Mouse (Mus musculus): Measurements from ENCODE around the gene Slc22a17. TPM values are rescaled to one million over a fixed set of nuclear protein-coding genes. Genes with fewer than 3 reads are reported as not detected.
A peak's percentile ranks its signal among the peaks of the same experiment; 100 is the strongest.
"Not testable (repeated sequence)": the region's sequence is repeated elsewhere in the genome, so short reads cannot be mapped to it uniquely, and the experiment has no call there.

The Slc22a17 gene
- polyA plus RNA-seq, 1 experiment from 2014 or later, result 53.8 TPM

- 62% methylated on average over 12 of the region's 12 CpGs for WGBS
- no peak for ATAC-seq (replicated peaks; ENCODE audit: low FRiP score)
- Histone ChIP-seq H3K9ac (no peak overlapping the region), H3K9me3 (replicated peaks) (no peaks in the 10 kb centered on the region), H3K4me2 (no peak overlapping the region), H3K36me3 (no peaks in the 10 kb centered on the region), H3K27me3 (no peaks in the 10 kb centered on the region), H3K4me3 (replicated peaks) (no peak overlapping the region), H3K27ac (no peak overlapping the region), H3K4me1 (peaks cover 14% of the 10 kb centered on the region)
These were observed 37.6 kb upstream of the Slc22a17 start for GRCm38 (mm10) chr14:54950493-54950892.

- no peak overlapping the region for H3K27ac ChIP-seq
- peaks cover 16% of the 10 kb centered on the region for H3K4me1 ChIP-seq
- ATAC-seq (replicated peaks; ENCODE audit: low FRiP score), result no peak
- no peaks in the 10 kb centered on the region for H3K9me3 ChIP-seq (replicated peaks)
- no peak overlapping the region for H3K4me2 ChIP-seq
- 71% methylated on average over 9 of the region's 9 CpGs for WGBS
- H3K4me3 ChIP-seq (replicated peaks), result no peak overlapping the region
- H3K36me3 ChIP-seq, result no peaks in the 10 kb centered on the region
- H3K27me3 ChIP-seq, result no peaks in the 10 kb centered on the region
- H3K9ac ChIP-seq, result no peak overlapping the region
These were observed 35.8 kb upstream of the Slc22a17 start for GRCm38 (mm10) chr14:54948781-54949180.

- not testable (repeated sequence) for H3K4me2 ChIP-seq; H3K4me3 ChIP-seq (replicated peaks); ATAC-seq (replicated peaks; ENCODE audit: low FRiP score); H3K27me3 ChIP-seq; H3K9me3 ChIP-seq (replicated peaks); H3K27ac ChIP-seq; H3K9ac ChIP-seq; H3K36me3 ChIP-seq
- H3K4me1 ChIP-seq, result peaks cover 16% of the 10 kb centered on the region
- WGBS, result 86% methylated on average over 11 of the region's 11 CpGs
These were observed 34.1 kb upstream of the Slc22a17 start for GRCm38 (mm10) chr14:54947008-54947407.

DNA sequence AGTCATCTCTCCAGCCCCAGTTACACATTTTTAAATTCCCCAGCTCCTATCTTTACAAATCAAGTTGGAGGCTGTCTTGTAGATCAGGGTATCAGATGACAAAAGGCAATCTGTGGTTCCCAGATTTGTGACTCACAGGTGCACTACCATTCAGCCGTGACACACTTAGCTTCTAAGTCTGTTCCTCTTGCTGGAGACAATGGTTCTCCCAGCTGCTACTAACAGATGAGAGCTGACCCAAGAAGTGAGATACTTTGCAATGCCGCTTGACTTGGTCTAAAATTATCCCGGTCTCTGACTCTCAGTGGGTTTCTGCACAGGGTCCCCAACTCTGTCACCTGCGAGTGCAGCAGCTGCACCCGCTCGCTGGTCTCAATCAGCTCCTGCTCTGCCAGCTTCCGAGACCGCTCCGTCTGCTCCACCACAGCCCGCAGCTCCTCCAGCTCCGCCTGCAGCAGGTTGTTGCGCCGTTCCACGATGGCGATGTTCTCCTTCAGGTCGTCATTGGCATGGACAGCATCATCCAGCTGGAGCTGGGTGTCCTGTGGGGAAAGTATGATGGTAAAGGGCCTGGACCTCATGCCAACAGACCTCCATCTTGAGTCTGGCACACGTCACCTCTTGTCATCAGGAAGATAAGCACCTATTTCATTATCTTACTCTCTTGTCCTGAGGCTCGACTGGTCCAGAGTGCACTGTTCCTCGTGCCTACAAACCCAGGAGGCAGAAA, 33.2 kb upstream of the Slc22a17 start:
- no peaks in the 10 kb centered on the region for H3K9me3 ChIP-seq (replicated peaks)
- peaks cover 16% of the 10 kb centered on the region for H3K4me1 ChIP-seq
- H3K4me3 ChIP-seq (replicated peaks), result no peak overlapping the region
- H3K27me3 ChIP-seq, result no peaks in the 10 kb centered on the region
- no peak overlapping the region for H3K9ac ChIP-seq
- H3K4me2 ChIP-seq, result no peak overlapping the region
- H3K36me3 ChIP-seq, result no peaks in the 10 kb centered on the region
- WGBS, result 63% methylated on average over 19 of the region's 19 CpGs
- ATAC-seq (replicated peaks; ENCODE audit: low FRiP score), result 0 out of 2 replicates have a peak, but pooled peaks have one; percentile 42
- peak overlapping the region; percentile 41; the same call in 1 of the 2 replicates for H3K27ac ChIP-seq

DNA sequence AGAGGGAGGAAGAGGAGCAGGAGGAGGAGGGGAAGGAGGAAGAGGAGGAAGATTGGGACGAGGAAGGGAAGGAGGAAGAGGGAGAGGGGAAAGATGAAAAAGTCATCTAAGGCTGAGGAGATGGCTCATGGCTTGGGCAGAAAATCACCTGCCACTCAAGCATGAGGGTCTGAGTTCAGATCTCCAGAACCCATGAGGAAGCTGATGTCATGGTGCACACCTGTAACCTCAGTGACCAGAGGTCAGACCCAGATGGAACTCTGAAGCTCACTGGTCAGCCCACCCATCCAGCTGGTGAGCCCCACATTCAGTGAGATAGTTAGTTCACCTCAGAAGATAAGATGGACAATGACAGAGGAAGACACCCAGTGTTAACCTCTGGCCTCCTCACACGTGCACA, 32.0 kb upstream of the Slc22a17 start:
- H3K9me3 ChIP-seq (replicated peaks), result no peaks in the 10 kb centered on the region
- H3K4me2 ChIP-seq, result no peak overlapping the region
- no peak overlapping the region for H3K27ac ChIP-seq
- H3K4me1 ChIP-seq, result peaks cover 20% of the 10 kb centered on the region
- H3K36me3 ChIP-seq, result no peaks in the 10 kb centered on the region
- no peak overlapping the region for H3K9ac ChIP-seq
- WGBS, result 73% methylated on average over 2 of the region's 2 CpGs
- H3K27me3 ChIP-seq, result no peaks in the 10 kb centered on the region
- ATAC-seq (replicated peaks; ENCODE audit: low FRiP score), result no peak
- H3K4me3 ChIP-seq (replicated peaks), result no peak overlapping the region

GRCm38 (mm10) chr14:54943971-54944370, 31.0 kb upstream of the Slc22a17 start:
- Histone ChIP-seq H3K4me3 (replicated peaks) (no peak overlapping the region), H3K36me3 (no peaks in the 10 kb centered on the region)
- WGBS, result 93% methylated on average over 7 of the region's 7 CpGs

GRCm38 (mm10) chr14:54942479-54942878, 29.5 kb upstream of the Slc22a17 start:
- Histone ChIP-seq H3K4me2 (no peak overlapping the region), H3K27me3 (no peaks in the 10 kb centered on the region), H3K4me1 (peaks cover 25% of the 10 kb centered on the region), H3K9me3 (replicated peaks) (no peaks in the 10 kb centered on the region), H3K27ac (no peak overlapping the region), H3K36me3 (no peaks in the 10 kb centered on the region), H3K4me3 (replicated peaks) (no peak overlapping the region), H3K9ac (no peak overlapping the region)
- 88% methylated on average over 8 of the region's 8 CpGs for WGBS
- no peak for ATAC-seq (replicated peaks; ENCODE audit: low FRiP score)

More at GRCm38 (mm10) chr14:54943971-54944370, 31.0 kb upstream of the Slc22a17 start:
- Histone ChIP-seq H3K4me2 (no peak overlapping the region), H3K9me3 (replicated peaks) (no peaks in the 10 kb centered on the region), H3K4me1 (peaks cover 25% of the 10 kb centered on the region), H3K9ac (no peak overlapping the region), H3K27me3 (no peaks in the 10 kb centered on the region), H3K27ac (no peak overlapping the region)
- ATAC-seq (replicated peaks; ENCODE audit: low FRiP score), result no peak

DNA sequence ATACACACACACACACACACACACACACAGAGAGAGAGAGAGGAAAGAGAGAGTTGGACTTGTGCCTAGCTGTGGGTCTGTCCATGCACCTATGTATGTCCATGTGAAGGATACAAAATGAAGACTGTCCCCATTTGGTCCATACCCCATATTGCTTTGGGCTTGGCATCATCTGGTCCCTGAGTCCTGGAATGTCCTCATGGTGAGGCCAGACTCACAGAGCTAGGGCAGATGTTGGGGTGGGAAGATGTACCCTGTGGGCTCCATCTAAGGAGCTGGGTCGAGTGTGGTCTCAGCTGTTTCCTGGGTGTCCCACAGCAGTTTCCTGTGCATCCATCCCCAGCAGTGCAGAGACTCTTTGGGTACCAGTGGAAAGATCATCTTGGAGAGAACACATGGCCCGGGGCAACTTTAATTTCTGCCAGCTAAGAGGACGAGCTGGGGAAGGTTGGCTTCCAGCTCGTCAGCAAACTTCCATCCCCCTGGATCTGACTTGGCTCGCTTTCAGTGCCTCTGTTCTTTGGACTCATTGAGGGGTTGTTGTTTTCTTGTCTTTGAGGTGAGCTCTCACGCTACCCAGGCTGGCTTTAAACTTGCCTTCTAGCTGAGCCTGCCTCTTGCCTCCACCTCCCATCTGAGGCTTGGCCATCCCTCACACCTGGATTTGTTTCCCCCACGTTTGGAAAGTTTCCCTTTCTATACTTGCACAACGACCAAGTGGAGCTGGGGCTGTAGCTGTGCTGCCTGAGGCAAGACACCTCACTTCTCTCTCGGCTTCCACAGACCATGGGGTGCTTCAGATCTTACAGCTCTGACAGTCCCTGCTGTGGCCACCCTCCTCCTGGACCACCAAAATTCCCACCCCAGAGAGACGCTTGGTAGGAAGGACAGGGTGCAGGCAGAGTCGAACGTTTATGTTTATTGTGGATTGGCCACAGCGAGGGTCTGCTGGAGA, 28.4 kb upstream of the Slc22a17 start:
- 65% methylated on average over 13 of the region's 13 CpGs for WGBS
- H3K4me2 ChIP-seq, result no peak overlapping the region
- H3K36me3 ChIP-seq, result no peaks in the 10 kb centered on the region
- no peaks in the 10 kb centered on the region for H3K27me3 ChIP-seq
- H3K27ac ChIP-seq, result no peak overlapping the region
- peaks cover 30% of the 10 kb centered on the region for H3K4me1 ChIP-seq
- no peak overlapping the region for H3K9ac ChIP-seq
- no peak overlapping the region for H3K4me3 ChIP-seq (replicated peaks)
- H3K9me3 ChIP-seq (replicated peaks), result no peaks in the 10 kb centered on the region
- no peak for ATAC-seq (replicated peaks; ENCODE audit: low FRiP score)

GRCm38 (mm10) chr14:54940176-54940530, 27.2 kb upstream of the Slc22a17 start:
- Histone ChIP-seq H3K4me2 (no peak overlapping the region), H3K9me3 (replicated peaks) (no peaks in the 10 kb centered on the region), H3K9ac (no peak overlapping the region), H3K4me1 (peaks cover 29% of the 10 kb centered on the region), H3K27ac (peak overlapping the region; percentile 37; the same call in 1 of the 2 replicates), H3K36me3 (no peaks in the 10 kb centered on the region), H3K4me3 (replicated peaks) (no peak overlapping the region), H3K27me3 (no peaks in the 10 kb centered on the region)
- ATAC-seq (replicated peaks; ENCODE audit: low FRiP score), result no peak
- WGBS, result 73% methylated on average over 3 of the region's 3 CpGs

GRCm38 (mm10) chr14:54939434-54940175, 26.7 kb upstream of the Slc22a17 start:
- H3K27ac ChIP-seq, result peak overlapping the region; percentile 37; the same call in 1 of the 2 replicates
- H3K36me3 ChIP-seq, result no peaks in the 10 kb centered on the region
- 43% methylated on average over 12 of the region's 12 CpGs for WGBS
- H3K27me3 ChIP-seq, result no peaks in the 10 kb centered on the region
- H3K4me3 ChIP-seq (replicated peaks), result no peak overlapping the region
- peaks cover 29% of the 10 kb centered on the region for H3K4me1 ChIP-seq
- no peaks in the 10 kb centered on the region for H3K9me3 ChIP-seq (replicated peaks)
- no peak overlapping the region for H3K4me2 ChIP-seq
- H3K9ac ChIP-seq, result no peak overlapping the region
- ATAC-seq (replicated peaks; ENCODE audit: low FRiP score), result peak; percentile 47; the same call in 1 of the 2 replicates

DNA sequence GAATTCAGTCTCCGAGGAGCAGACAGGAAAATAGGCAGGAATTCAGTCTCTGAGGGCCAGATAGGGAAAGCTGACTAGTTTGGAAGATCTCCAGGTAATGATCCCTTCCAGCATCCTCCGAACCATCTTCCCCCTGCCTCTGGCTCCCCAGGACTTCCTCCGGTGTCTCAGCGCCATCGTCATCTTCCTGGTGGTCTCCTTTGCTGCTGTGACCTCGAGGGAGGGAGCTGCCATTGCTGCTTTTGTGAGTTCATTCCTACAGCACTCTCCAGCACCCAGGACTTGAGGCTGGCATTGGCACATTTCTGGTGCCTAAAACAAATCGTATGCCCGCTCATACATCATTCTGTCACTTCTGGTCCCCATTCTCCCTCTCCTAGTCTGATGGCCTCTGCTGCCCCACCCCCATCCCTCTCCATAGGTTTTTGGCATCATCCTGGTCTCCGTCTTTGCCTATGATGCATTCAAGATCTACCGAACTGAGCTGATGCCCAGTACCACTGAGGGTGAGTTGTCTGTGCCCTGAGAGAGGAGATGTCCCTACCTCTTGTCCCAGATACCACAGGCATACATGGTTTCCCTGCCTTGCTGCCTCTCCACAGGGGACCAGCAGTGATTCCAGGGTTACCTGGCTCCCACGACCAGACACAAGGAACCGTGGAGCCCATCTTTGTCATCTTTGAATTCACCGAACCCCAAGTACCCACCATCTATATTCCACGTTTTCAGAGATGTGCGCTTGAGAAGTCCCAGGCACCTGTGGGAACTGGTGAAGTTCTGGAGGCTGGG, 25.7 kb upstream of the Slc22a17 start:
- no peaks in the 10 kb centered on the region for H3K27me3 ChIP-seq
- no peaks in the 10 kb centered on the region for H3K36me3 ChIP-seq
- ATAC-seq (replicated peaks; ENCODE audit: low FRiP score), result no peak
- H3K4me1 ChIP-seq, result peaks cover 29% of the 10 kb centered on the region
- H3K9me3 ChIP-seq (replicated peaks), result no peaks in the 10 kb centered on the region
- WGBS, result 80% methylated on average over 15 of the region's 15 CpGs
- no peak overlapping the region for H3K9ac ChIP-seq
- no peak overlapping the region for H3K27ac ChIP-seq
- H3K4me3 ChIP-seq (replicated peaks), result no peak overlapping the region
- H3K4me2 ChIP-seq, result no peak overlapping the region

Measured in kidney, embryonic 15.5 days (tissue).